Mouse (Mus musculus) embryo, embryonic 11 days (tissue): ENCODE measurements around the gene Tdpoz5.
"Not testable (repeated sequence)": the region's sequence is repeated elsewhere in the genome, so short reads cannot be mapped to it uniquely, and the experiment has no call there.

Experiments
- DNase-seq: peaks from one replicate; pipeline ENCODE4 v3.0.0-alpha.2; 2015

The Tdpoz5 gene

DNA sequence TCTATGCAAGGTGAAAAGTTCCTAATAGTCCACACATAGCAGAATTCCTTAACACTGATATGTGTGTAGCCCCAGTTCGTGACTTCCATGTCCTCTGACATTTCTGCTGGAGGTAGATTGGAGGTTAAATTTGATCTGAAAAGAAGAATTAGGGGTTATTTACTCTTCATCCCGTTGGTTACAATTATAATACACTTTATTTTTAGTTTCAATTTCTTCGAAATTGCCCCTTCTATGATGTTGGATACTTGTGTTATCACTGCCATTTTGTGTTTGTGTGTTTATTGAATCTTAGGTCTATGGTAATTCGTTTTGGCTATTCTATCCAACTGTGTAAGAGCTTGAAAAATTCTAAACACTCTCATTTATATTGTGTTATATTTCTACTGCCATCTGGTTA lies at the start of gene Tdpoz5:
Gene Tdpoz5 (minus strand): TSS at position 101 of the 400 bp plus-strand sequence.
- DNase-seq = not testable (repeated sequence)

DNA sequence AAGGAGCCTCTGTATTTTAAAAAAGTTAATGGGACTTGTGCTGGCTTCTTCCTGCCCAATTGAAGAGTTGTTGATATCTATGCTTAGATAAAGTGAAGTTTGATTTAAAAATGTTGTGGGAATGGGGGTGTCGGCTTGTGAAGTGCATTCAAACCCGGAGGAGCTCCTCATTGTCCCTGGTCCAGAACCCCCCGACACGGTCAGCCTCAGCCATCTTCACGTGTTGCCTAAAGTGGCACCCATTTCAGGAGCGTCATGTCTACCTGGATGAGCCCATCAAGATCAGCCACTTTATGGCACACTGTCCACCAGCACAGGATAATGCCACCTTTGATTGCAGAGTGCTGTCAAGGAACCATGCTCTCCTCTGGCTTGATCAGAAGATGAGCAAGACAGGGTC lies 7.8 kb upstream of the Tdpoz5 start:
- DNase-seq = not testable (repeated sequence)

- DNase-seq = not testable (repeated sequence)
Measured at GRCm38 (mm10) chr3:93943443-93943842, 17.7 kb downstream of the Tdpoz5 start, which contains the start of gene Gm9117. Gene Gm9117 (minus strand): TSS chr3:93943543.

GRCm38 (mm10) chr3:93938386-93938785 lies 22.7 kb downstream of the Tdpoz5 start:
- DNase-seq = not testable (repeated sequence)
